Comparison of ENCODE assay signal across 8 mouse cellular contexts in genomic region chr17:34075271-34075670, GRCm38 (mm10). TPM values are rescaled to one million over a fixed set of nuclear protein-coding genes. Genes with fewer than 3 reads are reported as not detected.
DNase-seq lines count a peak whose midpoint lies in the region; ATAC-seq and TF ChIP-seq lines count a peak whose summit lies in the region.

No protein-coding gene starts in this region.

- peak; percentile 71 for TF ChIP-seq CTCF in lung, embryonic 14.5 days (IDR thresholded peaks at IDR 0.05; ENCODE audit: low read depth)

- DNase-seq in forebrain, embryonic 10.5 days (ENCODE audit: extremely low spot score, low spot score) = peak; percentile 53
- peak; percentile 24 to 61 for DNase-seq in urinary bladder, adult 18-20 months (ENCODE audit: low spot score in 2 of 2)
- DNase-seq in urinary bladder, postnatal 10 days (ENCODE audit: low spot score) = no peak
- peak; percentile 75 for DNase-seq in embryo, embryonic 11 days
- DNase-seq in kidney, postnatal 25 days = peak; percentile 68 to 93
- peak; percentile 86 for DNase-seq in lung, embryonic 14.5 days
- peak; percentile 43 to 71 for DNase-seq in spleen, postnatal 14 days (ENCODE audit: low spot score in 2 of 2)

- H3K27ac ChIP-seq in forebrain, embryonic 10.5 days = no peak overlapping the region
- H3K27ac ChIP-seq in forebrain, embryonic 13.5 days = no peak overlapping the region
- no peak overlapping the region for H3K27ac ChIP-seq in lung, embryonic 14.5 days (ENCODE audit: low read depth)

- H3K4me3 ChIP-seq in forebrain, embryonic 10.5 days = no peak overlapping the region
- no peak overlapping the region for H3K4me3 ChIP-seq in forebrain, embryonic 13.5 days
- H3K4me3 ChIP-seq in lung, embryonic 14.5 days (ENCODE audit: low read depth, low read length) = no peak overlapping the region

- no peaks in the 10 kb centered on the region for H3K9me3 ChIP-seq in forebrain, embryonic 10.5 days
- H3K9me3 ChIP-seq in forebrain, embryonic 13.5 days (replicated peaks) = no peaks in the 10 kb centered on the region
- H3K9me3 ChIP-seq in lung, embryonic 14.5 days (ENCODE audit: low read depth, low read length) = no peaks in the 10 kb centered on the region

- peaks cover 21% of the 10 kb centered on the region for H3K27me3 ChIP-seq in forebrain, embryonic 10.5 days (ENCODE audit: poor library complexity, severe bottlenecking)
- peaks cover 12% of the 10 kb centered on the region for H3K27me3 ChIP-seq in forebrain, embryonic 13.5 days
- H3K27me3 ChIP-seq in lung, embryonic 14.5 days (ENCODE audit: insufficient read depth, low read length) = peaks cover 6% of the 10 kb centered on the region; the same call in 1 of the 2 replicates

- no peak overlapping the region for H3K4me2 ChIP-seq in forebrain, embryonic 13.5 days
- no peak overlapping the region for H3K4me2 ChIP-seq in lung, embryonic 14.5 days

- no peak for ATAC-seq in forebrain, embryonic 13.5 days
- ATAC-seq in lung, embryonic 14.5 days (ENCODE audit: insufficient read depth) = no peak

- peaks cover 19% of the 10 kb centered on the region for H3K4me1 ChIP-seq in forebrain, embryonic 10.5 days
- 0 out of 2 replicates have a peak, but pooled peaks cover 5% of the 10 kb centered on the region for H3K4me1 ChIP-seq in forebrain, embryonic 13.5 days
- H3K4me1 ChIP-seq in lung, embryonic 14.5 days (ENCODE audit: insufficient read depth) = no peaks in the 10 kb centered on the region

- no peak overlapping the region for H3K9ac ChIP-seq in forebrain, embryonic 13.5 days
- no peak overlapping the region for H3K9ac ChIP-seq in lung, embryonic 14.5 days

- 42% methylated on average over 7 of the region's 7 CpGs for WGBS in forebrain, embryonic 10.5 days
- 43% methylated on average over 7 of the region's 7 CpGs for WGBS in forebrain, embryonic 13.5 days
- WGBS in lung, embryonic 14.5 days = 37% methylated on average over 7 of the region's 7 CpGs

- no peaks in the 10 kb centered on the region for H3K36me3 ChIP-seq in forebrain, embryonic 10.5 days (replicated peaks)
- H3K36me3 ChIP-seq in forebrain, embryonic 13.5 days (ENCODE audit: poor library complexity, severe bottlenecking) = no peaks in the 10 kb centered on the region
- H3K36me3 ChIP-seq in lung, embryonic 14.5 days (ENCODE audit: insufficient read depth) = no peaks in the 10 kb centered on the region

RNA-seq across cellular contexts. Expression of gene H2-Oa, which starts 16.9 kb away (rescaled TPM):
- polyA plus RNA-seq in forebrain, embryonic 10.5 days (2016; fragmentation: Nextera tagmentation; extraction: Ambion mirVana) = 0.12 and 0.43 TPM in 2 replicates
- polyA plus RNA-seq in forebrain, embryonic 13.5 days (2015; fragmentation: Nextera tagmentation; extraction: Ambion mirVana) = not detected in 2 replicates
- polyA plus RNA-seq in lung, embryonic 14.5 days (2014; fragmentation: Nextera tagmentation; extraction: Ambion mirVana) = 0.26 TPM in 1 of 2 replicates, not detected in the other

RNA-seq across cellular contexts. Expression of gene Col11a2, which starts 36.0 kb away (rescaled TPM):
- polyA plus RNA-seq in forebrain, embryonic 10.5 days (2016; fragmentation: Nextera tagmentation; extraction: Ambion mirVana) = 0.74 and 0.75 TPM in 2 replicates
- 0.80 and 1.3 TPM in 2 replicates for polyA plus RNA-seq in forebrain, embryonic 13.5 days (2015; fragmentation: Nextera tagmentation; extraction: Ambion mirVana)
- polyA plus RNA-seq in lung, embryonic 14.5 days (2014; fragmentation: Nextera tagmentation; extraction: Ambion mirVana) = 4.3 and 5.0 TPM in 2 replicates

RNA-seq across cellular contexts. Expression of gene Rxrb, which starts 43.7 kb away (rescaled TPM):
- polyA plus RNA-seq in forebrain, embryonic 10.5 days (2016; fragmentation: Nextera tagmentation; extraction: Ambion mirVana) = 44.5 and 48.3 TPM in 2 replicates
- polyA plus RNA-seq in forebrain, embryonic 13.5 days (2015; fragmentation: Nextera tagmentation; extraction: Ambion mirVana) = 52.6 and 57.1 TPM in 2 replicates
- polyA plus RNA-seq in lung, embryonic 14.5 days (2014; fragmentation: Nextera tagmentation; extraction: Ambion mirVana) = 30.3 and 35.3 TPM in 2 replicates

RNA-seq across cellular contexts. Expression of gene Slc39a7, which starts 43.8 kb away (rescaled TPM):
- 203 and 206 TPM in 2 replicates for polyA plus RNA-seq in forebrain, embryonic 10.5 days (2016; fragmentation: Nextera tagmentation; extraction: Ambion mirVana)
- polyA plus RNA-seq in forebrain, embryonic 13.5 days (2015; fragmentation: Nextera tagmentation; extraction: Ambion mirVana) = 139 and 159 TPM in 2 replicates
- polyA plus RNA-seq in lung, embryonic 14.5 days (2014; fragmentation: Nextera tagmentation; extraction: Ambion mirVana) = 102 and 105 TPM in 2 replicates

RNA-seq across cellular contexts. Expression of gene H2-DMa, which starts 44.1 kb away (rescaled TPM):
- polyA plus RNA-seq in forebrain, embryonic 10.5 days (2016; fragmentation: Nextera tagmentation; extraction: Ambion mirVana) = 4.5 and 6.9 TPM in 2 replicates
- polyA plus RNA-seq in forebrain, embryonic 13.5 days (2015; fragmentation: Nextera tagmentation; extraction: Ambion mirVana) = 8.7 and 10.0 TPM in 2 replicates
- polyA plus RNA-seq in lung, embryonic 14.5 days (2014; fragmentation: Nextera tagmentation; extraction: Ambion mirVana) = 9.8 and 15.5 TPM in 2 replicates
